Mouse (Mus musculus): ENCODE measurements at regions not wholly inside any gene's neighbourhood (a gene's known extent, or its start where the extent isn't known, plus 50 kb on each side); places are given as distances from the start of the nearest gene placed in this dataset.

- 0 out of 2 replicates have a peak, but pooled peaks cover 4% of the 10 kb centered on the region for H3K4me1 ChIP-seq (replicated peaks)
- no peak overlapping the region for H3K9ac ChIP-seq
- H3K27ac ChIP-seq (replicated peaks) = no peak overlapping the region
- no peak for ATAC-seq (ENCODE audit: insufficient read depth)
- no peaks in the 10 kb centered on the region for H3K9me3 ChIP-seq (replicated peaks)
- H3K27me3 ChIP-seq = no peaks in the 10 kb centered on the region
- H3K4me2 ChIP-seq = no peak overlapping the region
- 55% methylated on average over 4 of the region's 4 CpGs for WGBS (ENCODE audit: insufficient replicate concordance)
- no peaks in the 10 kb centered on the region for H3K36me3 ChIP-seq (replicated peaks)
- H3K4me3 ChIP-seq (replicated peaks) = no peak overlapping the region
Observed at GRCm38 (mm10) chr12:25200161-25200560, 103.2 kb upstream of the Id2 start.

- H3K4me2 ChIP-seq = no peak overlapping the region
- no peak for ATAC-seq (ENCODE audit: insufficient read depth)
- 32% methylated on average over 3 of the region's 4 CpGs for WGBS (ENCODE audit: insufficient replicate concordance)
- no peaks in the 10 kb centered on the region for H3K27me3 ChIP-seq
- H3K9ac ChIP-seq = no peak overlapping the region
- no peak overlapping the region for H3K27ac ChIP-seq (replicated peaks)
- no peaks in the 10 kb centered on the region for H3K9me3 ChIP-seq (replicated peaks)
- 0 out of 2 replicates have a peak, but pooled peaks cover 4% of the 10 kb centered on the region for H3K4me1 ChIP-seq (replicated peaks)
- H3K4me3 ChIP-seq (replicated peaks) = no peak overlapping the region
- H3K36me3 ChIP-seq (replicated peaks) = no peaks in the 10 kb centered on the region
Observed at GRCm38 (mm10) chr12:25197757-25198156, 100.8 kb upstream of the Id2 start.

- Histone ChIP-seq H3K4me1 (replicated peaks) (peaks cover 6% of the 10 kb centered on the region; the same call in 1 of the 2 replicates), H3K36me3 (replicated peaks) (no peaks in the 10 kb centered on the region), H3K4me3 (replicated peaks) (no peak overlapping the region), H3K4me2 (no peak overlapping the region), H3K9ac (no peak overlapping the region), H3K9me3 (replicated peaks) (no peaks in the 10 kb centered on the region), H3K27ac (replicated peaks) (no peak overlapping the region), H3K27me3 (no peaks in the 10 kb centered on the region)
- WGBS (ENCODE audit: insufficient replicate concordance) = 32% methylated on average over 4 of the region's 4 CpGs
- no peak for ATAC-seq (ENCODE audit: insufficient read depth)
Observed at GRCm38 (mm10) chr12:25196022-25196421, 99.1 kb upstream of the Id2 start.

GRCm38 (mm10) chr12:25192216-25192615 is 95.3 kb upstream of the Id2 start:
- H3K4me3 ChIP-seq (replicated peaks) = no peak overlapping the region
- H3K27me3 ChIP-seq = no peaks in the 10 kb centered on the region
- no peak overlapping the region for H3K4me2 ChIP-seq
- no peaks in the 10 kb centered on the region for H3K9me3 ChIP-seq (replicated peaks)
- H3K4me1 ChIP-seq (replicated peaks) = peaks cover 20% of the 10 kb centered on the region
- H3K27ac ChIP-seq (replicated peaks) = no peak overlapping the region
- no peaks in the 10 kb centered on the region for H3K36me3 ChIP-seq (replicated peaks)
- no peak overlapping the region for H3K9ac ChIP-seq
- WGBS (ENCODE audit: insufficient replicate concordance) = 55% methylated on average over 6 of the region's 6 CpGs
- no peak for ATAC-seq (ENCODE audit: insufficient read depth)

- H3K27me3 ChIP-seq = no peaks in the 10 kb centered on the region
- peak overlapping the region; percentile 55 for H3K27ac ChIP-seq (replicated peaks)
- ATAC-seq (ENCODE audit: insufficient read depth) = peak; percentile 49
- peaks cover 18% of the 10 kb centered on the region for H3K4me1 ChIP-seq (replicated peaks)
- no peaks in the 10 kb centered on the region for H3K36me3 ChIP-seq (replicated peaks)
- no peaks in the 10 kb centered on the region for H3K9me3 ChIP-seq (replicated peaks)
- H3K4me2 ChIP-seq = no peak overlapping the region
- no peak overlapping the region for H3K4me3 ChIP-seq (replicated peaks)
- 8% methylated on average over 6 of the region's 6 CpGs for WGBS (ENCODE audit: insufficient replicate concordance)
- no peak overlapping the region for H3K9ac ChIP-seq
Observed at GRCm38 (mm10) chr12:25190360-25190759, 93.4 kb upstream of the Id2 start.

- Histone ChIP-seq H3K9me3 (replicated peaks) (no peaks in the 10 kb centered on the region), H3K36me3 (replicated peaks) (no peaks in the 10 kb centered on the region), H3K27ac (replicated peaks) (0 out of 2 replicates have a peak overlapping the region, but pooled peaks have one; percentile 55), H3K4me1 (replicated peaks) (peaks cover 18% of the 10 kb centered on the region), H3K27me3 (no peaks in the 10 kb centered on the region), H3K4me2 (peak overlapping the region; percentile 5; the same call in 1 of the 2 replicates), H3K9ac (no peak overlapping the region), H3K4me3 (replicated peaks) (no peak overlapping the region)
- ATAC-seq (ENCODE audit: insufficient read depth) = no peak
- WGBS (ENCODE audit: insufficient replicate concordance) = 25% methylated on average over 16 of the region's 16 CpGs
Observed at GRCm38 (mm10) chr12:25189174-25189761, 92.3 kb upstream of the Id2 start.

- H3K4me1 ChIP-seq (replicated peaks) = peaks cover 18% of the 10 kb centered on the region
- no peaks in the 10 kb centered on the region for H3K27me3 ChIP-seq
- no peaks in the 10 kb centered on the region for H3K9me3 ChIP-seq (replicated peaks)
- H3K4me2 ChIP-seq = no peak overlapping the region
- no peak overlapping the region for H3K4me3 ChIP-seq (replicated peaks)
- ATAC-seq (ENCODE audit: insufficient read depth) = no peak
- H3K27ac ChIP-seq (replicated peaks) = peak overlapping the region; percentile 24; the same call in 1 of the 2 replicates
- WGBS (ENCODE audit: insufficient replicate concordance) = 14% methylated on average over 3 of the region's 3 CpGs
- no peak overlapping the region for H3K9ac ChIP-seq
- H3K36me3 ChIP-seq (replicated peaks) = no peaks in the 10 kb centered on the region
Observed at GRCm38 (mm10) chr12:25188556-25188955, 91.6 kb upstream of the Id2 start.

- Histone ChIP-seq H3K27me3 (no peaks in the 10 kb centered on the region), H3K4me2 (no peak overlapping the region), H3K4me3 (replicated peaks) (no peak overlapping the region), H3K4me1 (replicated peaks) (peaks cover 18% of the 10 kb centered on the region), H3K9ac (no peak overlapping the region), H3K36me3 (replicated peaks) (no peaks in the 10 kb centered on the region), H3K27ac (replicated peaks) (no peak overlapping the region), H3K9me3 (replicated peaks) (no peaks in the 10 kb centered on the region)
- 17% methylated on average over 3 of the region's 3 CpGs for whole genome bisulfite sequencing (ENCODE audit: insufficient replicate concordance)
- no peak for ATAC-seq (ENCODE audit: insufficient read depth)
Observed at GRCm38 (mm10) chr12:25187216-25187615, 90.3 kb upstream of the Id2 start.

GRCm38 (mm10) chr12:25182680-25183079 is 85.7 kb upstream of the Id2 start:
- Histone ChIP-seq H3K9ac (no peak overlapping the region), H3K36me3 (replicated peaks) (no peaks in the 10 kb centered on the region), H3K4me2 (no peak overlapping the region), H3K4me1 (replicated peaks) (no peaks in the 10 kb centered on the region), H3K4me3 (replicated peaks) (no peak overlapping the region), H3K27ac (replicated peaks) (no peak overlapping the region), H3K9me3 (replicated peaks) (no peaks in the 10 kb centered on the region), H3K27me3 (no peaks in the 10 kb centered on the region)
- no peak for ATAC-seq (ENCODE audit: insufficient read depth)
- 63% methylated on average over 4 of the region's 4 CpGs for WGBS (ENCODE audit: insufficient replicate concordance)

- no peak for ATAC-seq (ENCODE audit: insufficient read depth)
Observed at GRCm38 (mm10) chr12:25181317-25181716, 84.4 kb upstream of the Id2 start.

GRCm38 (mm10) chr12:25180861-25181260 is 83.9 kb upstream of the Id2 start:
- Histone ChIP-seq H3K9me3 (replicated peaks) (no peaks in the 10 kb centered on the region), H3K4me1 (replicated peaks) (no peaks in the 10 kb centered on the region), H3K27me3 (no peaks in the 10 kb centered on the region), H3K9ac (no peak overlapping the region), H3K36me3 (replicated peaks) (no peaks in the 10 kb centered on the region), H3K27ac (replicated peaks) (no peak overlapping the region), H3K4me2 (no peak overlapping the region), H3K4me3 (replicated peaks) (no peak overlapping the region)
- ATAC-seq (ENCODE audit: insufficient read depth) = no peak
- 76% methylated on average over 1 of the region's 1 CpGs for WGBS (ENCODE audit: insufficient replicate concordance)

More at GRCm38 (mm10) chr12:25181317-25181716, 84.4 kb upstream of the Id2 start:
- 73% methylated on average over 8 of the region's 8 CpGs for WGBS (ENCODE audit: insufficient replicate concordance)
- H3K4me1 ChIP-seq (replicated peaks) = no peaks in the 10 kb centered on the region
- H3K4me2 ChIP-seq = no peak overlapping the region
- H3K9me3 ChIP-seq (replicated peaks) = no peaks in the 10 kb centered on the region
- H3K27me3 ChIP-seq = no peaks in the 10 kb centered on the region
- H3K9ac ChIP-seq = no peak overlapping the region
- H3K27ac ChIP-seq (replicated peaks) = no peak overlapping the region
- H3K4me3 ChIP-seq (replicated peaks) = no peak overlapping the region
- no peaks in the 10 kb centered on the region for H3K36me3 ChIP-seq (replicated peaks)

GRCm38 (mm10) chr12:25180289-25180688 is 83.3 kb upstream of the Id2 start:
- H3K4me3 ChIP-seq (replicated peaks) = no peak overlapping the region

More at GRCm38 (mm10) chr12:25180289-25180688, 83.3 kb upstream of the Id2 start:
- no peak overlapping the region for H3K27ac ChIP-seq (replicated peaks)
- H3K4me1 ChIP-seq (replicated peaks) = no peaks in the 10 kb centered on the region
- 51% methylated on average over 3 of the region's 3 CpGs for WGBS (ENCODE audit: insufficient replicate concordance)
- H3K4me2 ChIP-seq = no peak overlapping the region
- H3K36me3 ChIP-seq (replicated peaks) = no peaks in the 10 kb centered on the region
- H3K9ac ChIP-seq = no peak overlapping the region
- no peaks in the 10 kb centered on the region for H3K9me3 ChIP-seq (replicated peaks)
- ATAC-seq (ENCODE audit: insufficient read depth) = no peak
- H3K27me3 ChIP-seq = no peaks in the 10 kb centered on the region
